In the genomic region with DNA sequence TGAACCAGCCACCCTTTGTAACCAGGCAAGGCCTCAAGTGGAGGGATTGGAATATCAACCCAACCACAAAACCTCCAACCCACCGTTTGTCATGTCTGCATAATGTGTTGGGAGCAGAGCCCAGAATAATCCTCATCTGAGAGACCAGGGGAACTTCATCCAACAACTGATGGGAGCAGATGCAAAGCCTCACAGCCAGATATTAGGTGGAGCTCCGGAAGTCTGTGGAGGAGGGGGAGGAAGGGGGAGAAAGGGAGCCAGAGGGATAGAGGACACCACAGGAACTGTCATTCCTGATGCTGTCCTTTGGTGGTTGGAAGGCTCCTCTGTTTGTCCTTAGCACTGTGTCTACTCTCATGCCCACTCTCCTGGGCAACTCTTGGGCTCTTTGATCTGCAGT, we compare ENCODE assay signal across 11 mouse cellular contexts. TPM values are rescaled to one million over a fixed set of nuclear protein-coding genes. Genes with fewer than 3 reads are reported as not detected.
DNase-seq lines count a peak whose midpoint lies in the region; ATAC-seq and TF ChIP-seq lines count a peak whose summit lies in the region.
"Had no signal": no experiment of that assay in that cellular context is flagged by ENCODE, and none has a peak within 500 bp of the region (broad histone marks: within the 10 kb centered on the region; RNA-seq: fewer than 3 reads in every experiment).

No protein-coding gene starts in this region.

- no peaks in the 10 kb centered on the region for H3K27me3 ChIP-seq in lung, postnatal 0 days (replicated peaks; ENCODE audit: insufficient read depth, low read length)
- no peaks in the 10 kb centered on the region for H3K27me3 ChIP-seq in hindbrain, embryonic 16.5 days (replicated peaks; ENCODE audit: control insufficient read depth, insufficient read depth, low read length)

- H3K36me3 ChIP-seq in lung, postnatal 0 days (ENCODE audit: insufficient read depth, low read length) = no peaks in the 10 kb centered on the region
- no peaks in the 10 kb centered on the region for H3K36me3 ChIP-seq in hindbrain, embryonic 16.5 days (ENCODE audit: control insufficient read depth, insufficient read depth, low read length)

- DNase-seq in gastrocnemius, postnatal 14 days = peak; percentile 42
- DNase-seq in gastrocnemius, adult 8-10 months (ENCODE audit: low spot score in 2 of 2) = no peak
- DNase-seq in layer of hippocampus, adult 18-20 months (ENCODE audit: low spot score in 2 of 2) = peak; percentile 6 to 33
- DNase-seq in layer of hippocampus, adult 8-10 months (ENCODE audit: low spot score in 2 of 2) = no peak
- DNase-seq in brain, adult 2 months (ENCODE audit: low read depth, low spot score) = peak; percentile 11
- DNase-seq in lung, postnatal 0 days (ENCODE audit: low spot score) = peak; percentile 76
- DNase-seq in ovary, adult 18-20 months (ENCODE audit: low spot score) = no peak
- DNase-seq: B cell, adult 2 months; kidney, adult 2 months; thymus, adult 18-20 months had no signal

- TF ChIP-seq EP300 in lung, postnatal 0 days (IDR thresholded peaks at IDR 0.05) = 0 out of 2 replicates have a peak, but pooled peaks have one; percentile 10

- H3K9ac ChIP-seq in lung, postnatal 0 days (replicated peaks; ENCODE audit: low read depth) = no peak overlapping the region
- H3K9ac ChIP-seq in hindbrain, embryonic 16.5 days (ENCODE audit: low read depth, low read length) = no peak overlapping the region

- WGBS in lung, postnatal 0 days = 34% methylated on average over 2 of the region's 2 CpGs
- 62% methylated on average over 1 of the region's 2 CpGs for whole genome bisulfite sequencing in hindbrain, embryonic 16.5 days

- no peak overlapping the region for H3K4me2 ChIP-seq in lung, postnatal 0 days (replicated peaks; ENCODE audit: low read depth, low read length)
- H3K4me2 ChIP-seq in hindbrain, embryonic 16.5 days (ENCODE audit: low read length) = no peak overlapping the region

- intact Hi-C loops in gastrocnemius, postnatal 14 days (cut with DNase I; ENCODE audit: low total_unique reads) = no loop called here

- no peaks in the 10 kb centered on the region for H3K9me3 ChIP-seq in lung, postnatal 0 days (ENCODE audit: low read length)
- H3K9me3 ChIP-seq in hindbrain, embryonic 16.5 days (ENCODE audit: control insufficient read depth, low read length) = peaks cover 3% of the 10 kb centered on the region

- H3K27ac ChIP-seq in lung, postnatal 0 days (ENCODE audit: low read length) = no peak overlapping the region
- H3K27ac ChIP-seq in hindbrain, embryonic 16.5 days (ENCODE audit: low read depth, low read length) = no peak overlapping the region

- peak; percentile 78 for ATAC-seq in lung, postnatal 0 days
- ATAC-seq in hindbrain, embryonic 16.5 days = no peak

- no peak overlapping the region for H3K4me3 ChIP-seq in lung, postnatal 0 days (ENCODE audit: low read depth, low read length)
- no peak overlapping the region for H3K4me3 ChIP-seq in hindbrain, embryonic 16.5 days (ENCODE audit: low read length)

- H3K4me1 ChIP-seq in lung, postnatal 0 days (ENCODE audit: insufficient read depth, low read depth, low read length) = no peaks in the 10 kb centered on the region
- peaks cover 2% of the 10 kb centered on the region; the same call in 1 of the 2 replicates for H3K4me1 ChIP-seq in hindbrain, embryonic 16.5 days (ENCODE audit: control insufficient read depth, insufficient read depth, low read depth, low read length)

- no peak for TF ChIP-seq CTCF in lung, postnatal 0 days (IDR thresholded peaks at IDR 0.05)

RNA-seq across cellular contexts. Expression of a gene that starts 28.9 kb away (rescaled TPM):
- total RNA-seq in gastrocnemius, postnatal 14 days (2021) = 10 to 100 TPM; 11.1 to 12.8 TPM
- under 1 TPM in 3 of 4 experiments, not detected in 1; 0.02 to 0.38 (median 0.10) TPM for total RNA-seq in gastrocnemius, adult 8-10 months (2022)
- under 1 TPM; 0.20 to 0.23 TPM for total RNA-seq in layer of hippocampus, adult 18-20 months (2021)
- total RNA-seq in layer of hippocampus, adult 8-10 months (2022) = under 1 TPM; 0.43 to 0.80 (median 0.66) TPM
- polyA plus RNA-seq in lung, postnatal 0 days (2015; fragmentation: Nextera tagmentation; extraction: Ambion mirVana) = 2.8 and 4.7 TPM in 2 replicates
- 5.6 and 6.4 TPM in 2 replicates for polyA plus RNA-seq in hindbrain, embryonic 16.5 days (2015; fragmentation: Nextera tagmentation; extraction: Ambion mirVana)

Comparison
In these comparisons a context has a peak if more than half of its experiments do, and no peak if none do; other contexts are left out.
1. DNase-seq: peak in gastrocnemius, postnatal 14 days (single experiment), layer of hippocampus, adult 18-20 months (2 of 2), brain, adult 2 months (single experiment) and lung, postnatal 0 days (single experiment); none in gastrocnemius, adult 8-10 months (0 of 2), layer of hippocampus, adult 8-10 months (0 of 2) and ovary, adult 18-20 months (single experiment).
2. RNA of a gene that starts 28.9 kb away (total RNA-seq): 11.1 to 12.8 TPM in gastrocnemius, postnatal 14 days; 0.43 to 0.80 TPM in layer of hippocampus, adult 8-10 months, 0.20 to 0.23 TPM in layer of hippocampus, adult 18-20 months and 0.02 to 0.38 TPM in gastrocnemius, adult 8-10 months; every median in the first group is over 4 times any median in the second.